In genomic region chr11:61950632-61951031, GRCm38 (mm10) we compare ENCODE assay signal across 8 mouse cellular contexts. TPM values are rescaled to one million over a fixed set of nuclear protein-coding genes. Genes with fewer than 3 reads are reported as not detected.
DNase-seq lines count a peak whose midpoint lies in the region; ATAC-seq and TF ChIP-seq lines count a peak whose summit lies in the region.

No protein-coding gene starts in this region.

- no peak for TF ChIP-seq POLR2A in bone marrow macrophage, adult 2 months (IDR thresholded peaks at IDR 0.05; ENCODE audit: borderline replicate concordance, low read depth, low read length)
- no peak for TF ChIP-seq POLR2A in embryonic fibroblast, embryonic 13.5 days (IDR thresholded peaks at IDR 0.05; ENCODE audit: low read depth, low read length)
- TF ChIP-seq POLR2A in testis, adult 2 months (IDR thresholded peaks at IDR 0.05; ENCODE audit: control insufficient read depth, low read depth, low read length), result no peak

- no peak for ATAC-seq in intestine, embryonic 14.5 days (replicated peaks; ENCODE audit: low FRiP score, low TSS enrichment, low read depth)
- ATAC-seq in intestine, embryonic 15.5 days, result no peak

- no peak overlapping the region for H3K27ac ChIP-seq in intestine, embryonic 14.5 days (ENCODE audit: low read depth)
- no peak overlapping the region for H3K27ac ChIP-seq in intestine, embryonic 15.5 days
- no peak overlapping the region for H3K27ac ChIP-seq in bone marrow macrophage, adult 2 months (ENCODE audit: insufficient read depth, low read depth, low read length)
- no peak overlapping the region for H3K27ac ChIP-seq in embryonic fibroblast, embryonic 13.5 days (ENCODE audit: insufficient read depth, low read length)
- H3K27ac ChIP-seq in testis, adult 2 months (ENCODE audit: control insufficient read depth, insufficient read depth, low read depth, low read length), result no peak overlapping the region

- no peaks in the 10 kb centered on the region for H3K27me3 ChIP-seq in intestine, embryonic 14.5 days (replicated peaks; ENCODE audit: control insufficient read depth, insufficient read depth, low read length)
- H3K27me3 ChIP-seq in intestine, embryonic 15.5 days (replicated peaks), result no peaks in the 10 kb centered on the region
- H3K27me3 ChIP-seq in testis, adult 2 months (ENCODE audit: control insufficient read depth, insufficient read depth, low read length), result no peaks in the 10 kb centered on the region

- H3K9ac ChIP-seq in intestine, embryonic 14.5 days (ENCODE audit: low read length), result no peak overlapping the region
- H3K9ac ChIP-seq in intestine, embryonic 15.5 days, result no peak overlapping the region

- H3K4me2 ChIP-seq in intestine, embryonic 14.5 days (ENCODE audit: low read length), result 0 out of 2 replicates have a peak overlapping the region, but pooled peaks have one; percentile 13
- no peak overlapping the region; the same call in 1 of the 2 replicates for H3K4me2 ChIP-seq in intestine, embryonic 15.5 days (replicated peaks)

- H3K4me3 ChIP-seq in intestine, embryonic 14.5 days (ENCODE audit: low read depth, low read length), result no peak overlapping the region
- no peak overlapping the region for H3K4me3 ChIP-seq in intestine, embryonic 15.5 days (replicated peaks)
- no peak overlapping the region for H3K4me3 ChIP-seq in bone marrow macrophage, adult 2 months (ENCODE audit: insufficient read depth, low read length)
- H3K4me3 ChIP-seq in embryonic fibroblast, embryonic 13.5 days (ENCODE audit: insufficient read depth, low read length), result no peak overlapping the region
- H3K4me3 ChIP-seq in testis, adult 2 months (ENCODE audit: control insufficient read depth, low read depth, low read length), result peak overlapping the region; percentile 70

- intact Hi-C loops in heart, postnatal 36 days (cut with DNase I), result loop anchor here (2.0 to 5.0 kb wide), 3 partner anchors 62 to 330 kb away; partner anchors contain the start of genes Ttc19 and Zswim7
- intact Hi-C loops in left cerebral cortex, postnatal 14 days (cut with DNase I), result loop anchor here (2.0 to 5.0 kb wide), 3 partner anchors 94 to 330 kb away; partner anchors contain the start of genes Ttc19 and Zswim7

- peak; percentile 97 for TF ChIP-seq CTCF in bone marrow macrophage, adult 2 months (IDR thresholded peaks at IDR 0.05; ENCODE audit: low read depth, low read length)
- TF ChIP-seq CTCF in embryonic fibroblast, embryonic 13.5 days (IDR thresholded peaks at IDR 0.05; ENCODE audit: borderline replicate concordance, insufficient read depth, low read length), result peak; percentile 93
- peak; percentile 98 for TF ChIP-seq CTCF in testis, adult 2 months (IDR thresholded peaks at IDR 0.05; ENCODE audit: control insufficient read depth, insufficient read depth, insufficient replicate concordance, low read depth, low read length)

- 20% methylated on average over 10 of the region's 10 CpGs for WGBS in intestine, embryonic 14.5 days
- WGBS in intestine, embryonic 15.5 days, result 19% methylated on average over 10 of the region's 10 CpGs

- peak; percentile 95 for DNase-seq in intestine, embryonic 14.5 days (ENCODE audit: low spot score)
- DNase-seq in heart, postnatal 36 days, result peak; percentile 82 to 88
- DNase-seq in left cerebral cortex, postnatal 14 days (ENCODE audit: low spot score in 2 of 2), result peak; percentile 85 to 92
- peak; percentile 24 to 70 for DNase-seq in monocyte, adult 2 months (ENCODE audit: low read depth in 1 of 2, low spot score in 2 of 2)

- H3K4me1 ChIP-seq in intestine, embryonic 14.5 days (replicated peaks; ENCODE audit: control insufficient read depth, insufficient read depth, low read length), result no peaks in the 10 kb centered on the region
- H3K4me1 ChIP-seq in intestine, embryonic 15.5 days (replicated peaks), result no peaks in the 10 kb centered on the region
- H3K4me1 ChIP-seq in bone marrow macrophage, adult 2 months (ENCODE audit: control insufficient read depth, insufficient read depth, low read length), result peaks cover 5% of the 10 kb centered on the region
- H3K4me1 ChIP-seq in embryonic fibroblast, embryonic 13.5 days (ENCODE audit: control insufficient read depth, insufficient read depth, low read length), result peaks cover 6% of the 10 kb centered on the region
- H3K4me1 ChIP-seq in testis, adult 2 months (ENCODE audit: control insufficient read depth, insufficient read depth, low read length), result peaks cover 6% of the 10 kb centered on the region

- H3K36me3 ChIP-seq in intestine, embryonic 14.5 days (ENCODE audit: control insufficient read depth, insufficient read depth, low read length), result no peaks in the 10 kb centered on the region
- H3K36me3 ChIP-seq in intestine, embryonic 15.5 days, result no peaks in the 10 kb centered on the region
- no peaks in the 10 kb centered on the region for H3K36me3 ChIP-seq in testis, adult 2 months (ENCODE audit: control insufficient read depth, insufficient read depth, low read length)

- H3K9me3 ChIP-seq in intestine, embryonic 14.5 days (ENCODE audit: control insufficient read depth, low read length), result no peaks in the 10 kb centered on the region
- no peaks in the 10 kb centered on the region for H3K9me3 ChIP-seq in intestine, embryonic 15.5 days

RNA-seq across cellular contexts. Expression of gene Specc1, which starts 5.9 kb away (rescaled TPM):
- polyA plus RNA-seq in intestine, embryonic 14.5 days (2014; fragmentation: Nextera tagmentation; extraction: Ambion mirVana), result 10.5 and 12.1 TPM in 2 replicates
- 10.2 and 10.9 TPM in 2 replicates for polyA plus RNA-seq in intestine, embryonic 15.5 days (2015; fragmentation: Nextera tagmentation; extraction: Ambion mirVana)
- 53.8 and 65.0 TPM in 2 replicates for polyA plus RNA-seq in bone marrow macrophage, adult 2 months (2012; ENCODE audit: insufficient read depth, insufficient read length, missing spikeins)
- 47.3 and 93.9 TPM in 2 replicates for polyA plus RNA-seq in embryonic fibroblast, embryonic 13.5 days (2011; ENCODE audit: insufficient read length, low read depth, missing spikeins)
- 1 to 10 TPM; 5.5 to 9.5 TPM for total RNA-seq in heart, postnatal 36 days (2021)
- 10 to 100 TPM; 43.8 to 44.9 TPM for total RNA-seq in left cerebral cortex, postnatal 14 days (2021)
- polyA plus RNA-seq in testis, adult 2 months (2012; rRNA removed), result 9.6 and 10.0 TPM in 2 replicates

RNA-seq across cellular contexts. Expression of gene Akap10, which starts 20.6 kb away (rescaled TPM):
- 17.8 and 18.2 TPM in 2 replicates for polyA plus RNA-seq in intestine, embryonic 14.5 days (2014; fragmentation: Nextera tagmentation; extraction: Ambion mirVana)
- polyA plus RNA-seq in intestine, embryonic 15.5 days (2015; fragmentation: Nextera tagmentation; extraction: Ambion mirVana), result 14.3 and 16.3 TPM in 2 replicates
- polyA plus RNA-seq in bone marrow macrophage, adult 2 months (2012; ENCODE audit: insufficient read depth, insufficient read length, missing spikeins), result 46.2 and 46.4 TPM in 2 replicates
- polyA plus RNA-seq in embryonic fibroblast, embryonic 13.5 days (2011; ENCODE audit: insufficient read length, low read depth, missing spikeins), result 17.6 and 20.0 TPM in 2 replicates
- 10 to 100 TPM; 14.6 to 15.0 TPM for total RNA-seq in heart, postnatal 36 days (2021)
- total RNA-seq in left cerebral cortex, postnatal 14 days (2021), result 10 to 100 TPM; 29.0 to 30.8 TPM
- polyA plus RNA-seq in testis, adult 2 months (2012; rRNA removed), result 17.3 and 21.5 TPM in 2 replicates
